Mouse (Mus musculus): ENCODE measurements around the gene Lrrtm4. TPM values are rescaled to one million over a fixed set of nuclear protein-coding genes. Genes with fewer than 3 reads are reported as not detected.

Lrrtm4 gene
- polyA plus RNA-seq, 1 experiment = not detected

DNA sequence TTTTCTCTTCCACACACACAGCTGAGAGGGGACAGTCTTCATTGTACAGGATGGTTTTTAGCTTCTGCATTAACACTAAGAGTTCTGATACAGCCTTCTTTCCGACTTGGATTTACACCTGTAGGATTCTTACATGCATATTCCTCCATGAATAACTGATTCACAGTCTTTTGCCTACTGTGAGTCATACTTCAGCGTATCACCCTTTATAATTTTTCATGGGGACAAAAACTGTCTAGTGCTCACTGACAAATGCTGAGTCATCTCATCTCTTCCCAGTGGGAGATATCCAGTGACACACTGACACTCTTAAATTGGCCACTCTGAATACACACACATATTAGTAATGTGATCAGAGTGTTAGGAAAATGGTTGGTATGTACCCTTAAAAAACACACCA is 600.8 kb downstream of the Lrrtm4 start:
- no peaks in the 10 kb centered on the region for H3K36me3 ChIP-seq (ENCODE audit: control insufficient read depth, insufficient read depth, low read length, poor library complexity, severe bottlenecking)
- no peak overlapping the region for H3K27ac ChIP-seq (ENCODE audit: insufficient read depth, low read length)
- H3K9ac ChIP-seq (ENCODE audit: low read depth, poor library complexity, severe bottlenecking) = no peak overlapping the region
- no peak overlapping the region for H3K4me3 ChIP-seq (ENCODE audit: low read depth, low read length)
- H3K9me3 ChIP-seq (replicated peaks; ENCODE audit: control insufficient read depth, insufficient read depth, low read length, poor library complexity, severe bottlenecking) = no peaks in the 10 kb centered on the region
- TF ChIP-seq POLR2A (IDR thresholded peaks at IDR 0.05; ENCODE audit: insufficient read depth, low read length) (no peak), EP300 (IDR thresholded peaks at IDR 0.05; ENCODE audit: insufficient read depth, low read depth, low read length) (no peak), CTCF (IDR thresholded peaks at IDR 0.05; ENCODE audit: low read depth, low read length) (no peak)
- H3K4me1 ChIP-seq (ENCODE audit: control insufficient read depth, insufficient read depth, low read length) = no peaks in the 10 kb centered on the region
- H3K27me3 ChIP-seq (ENCODE audit: control insufficient read depth, insufficient read depth, low read length, poor library complexity, severe bottlenecking) = no peaks in the 10 kb centered on the region

DNA sequence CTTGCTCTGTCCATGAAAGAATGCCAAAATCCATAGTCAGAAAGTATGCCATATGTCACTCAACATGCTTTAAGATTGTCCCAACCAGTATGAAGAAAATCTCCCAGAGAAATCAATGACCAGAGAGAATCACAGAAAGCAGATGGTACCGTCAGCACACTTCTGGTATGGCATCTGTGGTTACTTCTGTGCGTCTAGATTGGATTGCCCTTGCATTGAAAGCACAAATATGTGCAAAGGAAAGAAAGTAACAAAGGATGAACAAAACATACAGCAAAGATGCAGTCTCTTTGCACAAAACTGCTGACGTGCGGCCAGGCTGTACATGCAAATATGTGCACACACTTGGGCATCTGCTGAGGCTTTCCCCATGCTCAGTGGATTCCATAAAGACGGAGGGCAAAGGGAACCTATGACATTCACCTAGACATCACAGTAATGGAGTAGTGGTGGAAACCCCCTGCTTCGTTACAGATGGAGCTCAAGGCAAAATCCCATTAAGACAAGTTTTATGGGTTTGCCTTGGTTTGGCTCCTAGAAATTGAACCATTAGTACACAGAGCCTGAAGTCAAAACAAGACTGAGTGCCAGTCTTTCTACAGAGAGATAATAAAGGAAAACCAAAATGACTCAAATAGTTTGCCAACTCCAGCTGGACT is 604.1 kb downstream of the Lrrtm4 start:
- TF ChIP-seq CTCF (IDR thresholded peaks at IDR 0.05; ENCODE audit: low read depth, low read length) (no peak), POLR2A (IDR thresholded peaks at IDR 0.05; ENCODE audit: insufficient read depth, low read length) (no peak), EP300 (IDR thresholded peaks at IDR 0.05; ENCODE audit: insufficient read depth, low read depth, low read length) (no peak)
- Histone ChIP-seq H3K4me1 (ENCODE audit: control insufficient read depth, insufficient read depth, low read length) (no peaks in the 10 kb centered on the region), H3K9me3 (replicated peaks; ENCODE audit: control insufficient read depth, insufficient read depth, low read length, poor library complexity, severe bottlenecking) (no peaks in the 10 kb centered on the region; the same call in 1 of the 2 replicates), H3K9ac (ENCODE audit: low read depth, poor library complexity, severe bottlenecking) (no peak overlapping the region), H3K36me3 (ENCODE audit: control insufficient read depth, insufficient read depth, low read length, poor library complexity, severe bottlenecking) (no peaks in the 10 kb centered on the region), H3K4me3 (ENCODE audit: low read depth, low read length) (no peak overlapping the region), H3K27me3 (ENCODE audit: control insufficient read depth, insufficient read depth, low read length, poor library complexity, severe bottlenecking) (no peaks in the 10 kb centered on the region), H3K27ac (ENCODE audit: insufficient read depth, low read length) (no peak overlapping the region)

DNA sequence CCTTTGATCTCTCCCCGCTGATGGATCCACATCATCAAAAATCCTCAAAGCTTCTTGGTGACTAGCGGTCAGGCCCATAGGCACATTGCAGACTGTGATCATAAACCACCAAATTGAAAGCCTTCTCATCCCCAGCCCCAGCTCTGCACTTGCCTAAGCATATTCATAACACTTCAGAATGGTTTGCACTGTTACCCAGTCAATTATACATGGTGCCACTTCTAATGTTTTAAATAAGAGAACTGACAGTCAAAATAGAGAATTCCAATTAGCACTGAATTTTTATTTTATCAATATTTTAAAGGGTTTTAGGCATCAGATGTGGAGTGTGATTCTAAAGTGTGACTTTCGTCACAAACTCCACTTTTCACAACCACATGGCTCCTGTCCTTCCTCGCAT is 606.8 kb downstream of the Lrrtm4 start:
- Histone ChIP-seq H3K27ac (ENCODE audit: insufficient read depth, low read length) (no peak overlapping the region), H3K9ac (ENCODE audit: low read depth, poor library complexity, severe bottlenecking) (no peak overlapping the region), H3K36me3 (ENCODE audit: control insufficient read depth, insufficient read depth, low read length, poor library complexity, severe bottlenecking) (no peaks in the 10 kb centered on the region), H3K4me1 (ENCODE audit: control insufficient read depth, insufficient read depth, low read length) (no peaks in the 10 kb centered on the region), H3K9me3 (replicated peaks; ENCODE audit: control insufficient read depth, insufficient read depth, low read length, poor library complexity, severe bottlenecking) (no peaks in the 10 kb centered on the region; the same call in 1 of the 2 replicates), H3K4me3 (ENCODE audit: low read depth, low read length) (no peak overlapping the region), H3K27me3 (ENCODE audit: control insufficient read depth, insufficient read depth, low read length, poor library complexity, severe bottlenecking) (no peaks in the 10 kb centered on the region)
- TF ChIP-seq CTCF (IDR thresholded peaks at IDR 0.05; ENCODE audit: low read depth, low read length) = no peak
- no peak for TF ChIP-seq POLR2A (IDR thresholded peaks at IDR 0.05; ENCODE audit: insufficient read depth, low read length)

DNA sequence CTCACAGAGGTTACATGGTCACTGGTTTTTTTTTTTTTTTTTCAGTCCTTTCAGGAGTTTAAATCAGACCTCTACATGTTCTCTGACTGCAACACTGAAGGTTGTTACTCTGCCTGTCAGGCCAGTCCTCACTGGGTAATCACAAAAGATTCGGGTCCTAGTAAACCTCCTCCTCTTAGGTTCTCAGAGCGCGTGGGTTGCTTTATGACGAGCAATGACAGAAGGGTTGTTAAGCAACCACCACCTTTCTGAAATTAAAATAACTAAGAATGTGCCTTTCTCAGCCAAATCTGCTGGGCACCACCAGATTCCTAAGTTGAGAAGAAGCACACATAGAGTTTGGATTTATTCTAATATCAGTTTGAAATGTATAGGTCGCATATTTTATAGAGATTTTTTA is 644.1 kb downstream of the Lrrtm4 start:
- no peak overlapping the region for H3K27ac ChIP-seq (ENCODE audit: insufficient read depth, low read length)
- H3K4me3 ChIP-seq (ENCODE audit: low read depth, low read length) = no peak overlapping the region
- no peaks in the 10 kb centered on the region for H3K27me3 ChIP-seq (ENCODE audit: control insufficient read depth, insufficient read depth, low read length, poor library complexity, severe bottlenecking)
- no peaks in the 10 kb centered on the region for H3K4me1 ChIP-seq (ENCODE audit: control insufficient read depth, insufficient read depth, low read length)
- TF ChIP-seq CTCF (IDR thresholded peaks at IDR 0.05; ENCODE audit: low read depth, low read length) (no peak), POLR2A (IDR thresholded peaks at IDR 0.05; ENCODE audit: insufficient read depth, low read length) (no peak), EP300 (IDR thresholded peaks at IDR 0.05; ENCODE audit: insufficient read depth, low read depth, low read length) (no peak)
- peaks cover 7% of the 10 kb centered on the region for H3K9me3 ChIP-seq (replicated peaks; ENCODE audit: control insufficient read depth, insufficient read depth, low read length, poor library complexity, severe bottlenecking)
- H3K9ac ChIP-seq (ENCODE audit: low read depth, poor library complexity, severe bottlenecking) = no peak overlapping the region
- H3K36me3 ChIP-seq (ENCODE audit: control insufficient read depth, insufficient read depth, low read length, poor library complexity, severe bottlenecking) = no peaks in the 10 kb centered on the region

DNA sequence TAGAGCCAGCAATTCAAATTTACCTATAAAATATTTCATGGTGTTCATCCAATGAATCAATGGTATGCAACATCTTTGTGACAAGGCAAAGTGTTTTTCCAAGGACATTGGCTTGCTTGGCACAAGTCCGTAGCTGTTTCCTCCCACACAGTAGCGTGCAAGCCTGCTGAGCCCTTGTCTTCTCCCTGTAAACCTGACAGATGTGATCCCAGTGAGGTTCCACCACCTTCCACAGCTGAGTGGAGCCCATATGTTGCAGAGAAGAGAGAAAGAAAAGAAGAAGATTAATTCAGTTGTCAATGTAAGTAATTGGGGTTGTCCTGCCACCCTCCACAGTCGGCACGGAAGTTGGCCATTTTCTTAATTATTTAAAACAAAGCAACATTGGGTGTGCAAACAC is 645.4 kb downstream of the Lrrtm4 start:
- no peaks in the 10 kb centered on the region for H3K36me3 ChIP-seq (ENCODE audit: control insufficient read depth, insufficient read depth, low read length, poor library complexity, severe bottlenecking)
- TF ChIP-seq EP300 (IDR thresholded peaks at IDR 0.05; ENCODE audit: insufficient read depth, low read depth, low read length) (no peak), POLR2A (IDR thresholded peaks at IDR 0.05; ENCODE audit: insufficient read depth, low read length) (no peak), CTCF (IDR thresholded peaks at IDR 0.05; ENCODE audit: low read depth, low read length) (no peak)
- H3K9ac ChIP-seq (ENCODE audit: low read depth, poor library complexity, severe bottlenecking) = no peak overlapping the region
- no peak overlapping the region for H3K4me3 ChIP-seq (ENCODE audit: low read depth, low read length)
- no peaks in the 10 kb centered on the region for H3K27me3 ChIP-seq (ENCODE audit: control insufficient read depth, insufficient read depth, low read length, poor library complexity, severe bottlenecking)
- H3K9me3 ChIP-seq (replicated peaks; ENCODE audit: control insufficient read depth, insufficient read depth, low read length, poor library complexity, severe bottlenecking) = no peaks in the 10 kb centered on the region; the same call in 1 of the 2 replicates
- no peaks in the 10 kb centered on the region for H3K4me1 ChIP-seq (ENCODE audit: control insufficient read depth, insufficient read depth, low read length)
- H3K27ac ChIP-seq (ENCODE audit: insufficient read depth, low read length) = no peak overlapping the region

DNA sequence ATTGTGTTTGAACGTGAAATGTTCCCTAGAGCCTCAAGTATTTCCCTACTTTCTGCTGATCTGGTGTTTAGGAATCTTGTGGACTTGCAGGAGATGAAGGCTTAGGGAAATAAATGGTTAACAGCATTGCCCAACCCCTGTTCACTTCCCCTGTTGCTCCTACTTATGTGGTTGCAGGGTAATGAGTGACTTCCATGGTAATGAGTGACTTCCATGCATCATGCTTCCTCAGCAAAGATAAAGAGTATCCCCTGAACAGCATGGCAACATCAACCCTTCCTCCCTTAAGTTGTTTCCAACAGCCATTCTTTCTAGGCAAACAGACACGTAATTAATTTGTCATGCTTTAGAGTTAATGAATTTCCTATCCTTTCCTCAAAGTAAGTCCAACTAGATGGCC is 685.5 kb downstream of the Lrrtm4 start:
- H3K27ac ChIP-seq (ENCODE audit: insufficient read depth, low read length) = no peak overlapping the region
- H3K27me3 ChIP-seq (ENCODE audit: control insufficient read depth, insufficient read depth, low read length, poor library complexity, severe bottlenecking) = no peaks in the 10 kb centered on the region
- no peaks in the 10 kb centered on the region for H3K9me3 ChIP-seq (replicated peaks; ENCODE audit: control insufficient read depth, insufficient read depth, low read length, poor library complexity, severe bottlenecking)
- H3K36me3 ChIP-seq (ENCODE audit: control insufficient read depth, insufficient read depth, low read length, poor library complexity, severe bottlenecking) = no peaks in the 10 kb centered on the region
- no peak overlapping the region for H3K9ac ChIP-seq (ENCODE audit: low read depth, poor library complexity, severe bottlenecking)
- no peak overlapping the region for H3K4me3 ChIP-seq (ENCODE audit: low read depth, low read length)
- no peak for TF ChIP-seq EP300 (IDR thresholded peaks at IDR 0.05; ENCODE audit: insufficient read depth, low read depth, low read length)
- TF ChIP-seq POLR2A (IDR thresholded peaks at IDR 0.05; ENCODE audit: insufficient read depth, low read length) = no peak
- no peak for TF ChIP-seq CTCF (IDR thresholded peaks at IDR 0.05; ENCODE audit: low read depth, low read length)
- no peaks in the 10 kb centered on the region for H3K4me1 ChIP-seq (ENCODE audit: control insufficient read depth, insufficient read depth, low read length)

Measured in ES-Bruce4 (cell line).